Mouse (Mus musculus): ENCODE data around the gene Gtf3a.
A peak's percentile ranks its signal among the peaks of the same experiment; 100 is the strongest.

Gene Gtf3a

GRCm38 (mm10) chr5:146983216-146983615, 34.8 kb downstream of the Gtf3a start:
- peak; percentile 50 for DNase-seq

DNA sequence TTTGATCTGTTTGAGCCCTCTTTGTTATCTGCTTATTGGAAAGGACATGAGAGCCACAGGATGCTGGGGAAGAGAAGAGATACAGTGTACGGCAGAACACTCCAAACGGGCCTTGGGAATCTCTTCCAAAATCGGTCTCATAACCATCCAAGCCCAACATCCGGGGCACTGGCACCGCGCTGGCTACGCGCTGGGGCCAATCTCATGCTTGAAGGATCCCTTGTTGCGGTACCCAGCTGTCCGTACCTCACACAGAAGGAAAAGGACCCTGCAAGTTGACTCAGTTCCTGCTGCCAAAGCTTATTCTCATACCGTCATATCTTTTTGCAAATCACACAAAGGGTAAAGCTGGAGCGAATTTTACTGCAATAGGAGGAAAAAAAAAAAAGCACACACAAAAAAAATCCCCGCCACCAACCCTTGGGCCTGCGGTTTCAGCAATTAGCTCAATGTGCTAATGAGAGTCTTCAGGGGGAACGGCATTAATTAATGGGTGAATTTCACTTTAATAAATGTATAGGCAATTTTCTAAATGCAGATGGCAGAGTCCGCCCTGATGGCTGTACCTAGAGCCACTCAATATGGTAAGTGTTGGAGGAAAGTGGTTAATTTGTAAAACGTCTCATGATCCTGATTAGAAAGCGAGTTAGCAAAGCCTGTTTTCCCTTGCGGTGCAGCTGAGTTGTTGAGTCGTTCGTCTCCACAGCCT, 37.4 kb downstream of the Gtf3a start:
- no peak for DNase-seq

DNA sequence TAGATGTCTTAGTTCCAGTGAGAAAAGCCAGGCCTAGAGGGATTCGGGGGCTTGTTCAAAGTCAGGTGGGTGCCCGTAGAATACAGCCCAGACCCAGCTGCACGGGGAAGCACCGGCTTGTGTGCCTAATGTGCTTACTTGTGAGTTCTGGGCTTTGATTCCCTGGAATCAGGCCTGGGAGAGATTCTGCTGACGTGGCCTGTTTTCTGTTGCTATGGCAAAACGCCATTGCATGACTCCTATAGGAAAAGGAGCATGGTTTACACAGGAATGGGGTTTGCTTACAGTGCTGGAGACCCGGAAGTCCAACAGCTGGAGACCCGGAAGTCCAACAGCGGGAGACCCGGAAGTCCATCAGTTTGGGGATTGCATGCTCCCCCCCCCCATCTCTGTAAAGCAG, 39.1 kb downstream of the Gtf3a start:
- DNase-seq = no peak

DNA sequence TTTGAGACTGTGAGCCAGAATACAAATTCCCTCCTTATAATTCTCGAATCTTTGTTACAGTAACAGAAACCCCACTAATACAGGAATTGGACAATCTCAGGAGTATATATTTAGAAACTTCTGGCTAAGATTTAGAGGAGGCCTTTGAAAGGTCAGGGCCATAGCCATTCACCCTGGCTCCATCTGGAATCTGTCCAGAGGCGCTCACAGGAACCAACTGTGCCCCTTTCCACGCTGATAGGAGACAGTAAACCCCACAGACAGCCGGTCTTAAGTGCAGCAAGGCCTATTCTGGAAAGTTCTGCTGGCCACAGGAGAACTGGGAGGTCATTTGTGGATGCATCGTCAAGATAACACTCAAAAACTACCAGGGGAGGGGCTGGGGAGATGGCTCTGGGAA, 40.6 kb downstream of the Gtf3a start:
- no peak for DNase-seq

- DNase-seq = no peak
These were observed 45.1 kb downstream of the Gtf3a start for GRCm38 (mm10) chr5:146993509-146993908.

DNA sequence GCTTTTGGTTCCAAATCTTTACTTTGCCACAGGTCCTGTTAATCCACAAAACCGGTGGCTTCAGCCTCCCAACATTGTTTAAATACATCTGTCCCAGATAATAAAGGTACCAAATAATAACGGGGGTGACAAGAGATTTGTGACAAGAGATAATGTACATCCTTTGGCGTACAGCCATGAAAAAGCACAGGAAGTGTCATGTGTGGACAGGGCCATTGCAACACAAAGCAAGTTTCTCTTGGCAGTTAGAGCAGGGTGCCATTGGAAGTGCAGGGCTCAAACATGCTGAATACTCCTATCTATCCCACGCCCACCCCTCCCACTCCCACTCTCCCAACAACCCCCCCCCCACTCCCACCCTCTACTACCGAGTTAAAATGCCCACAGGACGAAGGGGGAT, 46.5 kb downstream of the Gtf3a start:
- DNase-seq = no peak

GRCm38 (mm10) chr5:146996812-146997211, 48.4 kb downstream of the Gtf3a start:
- DNase-seq = no peak

GRCm38 (mm10) chr5:146998802-146999201, 50.3 kb downstream of the Gtf3a start:
- DNase-seq = no peak

- no peak for DNase-seq
These were observed 52.9 kb downstream of the Gtf3a start for GRCm38 (mm10) chr5:147001312-147001711.

DNA sequence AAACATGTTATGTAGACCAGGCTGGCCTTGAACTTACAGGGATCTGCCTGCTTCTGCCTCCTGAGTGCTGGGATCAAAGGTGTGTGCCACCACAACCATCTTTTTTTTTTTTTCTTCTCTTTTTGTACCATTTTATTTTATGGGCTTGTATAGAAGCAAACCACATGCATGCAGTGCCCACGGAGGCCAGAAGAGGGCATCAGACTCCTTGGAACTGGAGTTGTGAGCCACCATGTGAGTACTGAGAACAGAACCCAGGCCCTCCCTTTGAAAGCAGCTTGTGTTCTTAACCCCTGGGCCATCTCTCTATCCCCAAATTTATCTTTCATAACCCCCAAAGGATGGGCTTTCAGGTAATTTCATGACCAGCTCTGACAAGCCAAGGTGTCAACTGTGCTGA, 54.8 kb downstream of the Gtf3a start:
- no peak for DNase-seq
